Mouse (Mus musculus) adrenal gland, postnatal 36 days (tissue): ENCODE measurements around the gene Avil. TPM values are rescaled to one million over a fixed set of nuclear protein-coding genes. Genes with fewer than 3 reads are reported as not detected.
A peak's percentile ranks its signal among the peaks of the same experiment; 100 is the strongest.

Source experiments
- DNase-seq, 2 experiments: peaks; one replicate each; pipeline ENCODE4 v3.0.0; 2021; ENCODE audit warnings: mixed read lengths in 1 of 2
- total RNA-seq, 2 experiments: library from RNA; stranded (reverse); gene quantifications; 2 replicates each; pipeline ENCODE4 v1.2.3; 2021

The Avil gene
- total RNA-seq, 2 experiments from 2014 or later = 2.7 to 4.5 TPM

GRCm38 (mm10) chr10:126980933-126981530 lies 19.5 kb upstream of the Avil start:
- DNase-seq = peak in 1 of 2 experiments; percentile 35

GRCm38 (mm10) chr10:126981746-126982145 lies 18.8 kb upstream of the Avil start:
- DNase-seq = peak in 1 of 2 experiments; percentile 50

GRCm38 (mm10) chr10:126983193-126983725 lies 17.2 kb upstream of the Avil start:
- DNase-seq = no peak

GRCm38 (mm10) chr10:126984189-126985004 lies 16.1 kb upstream of the Avil start:
- peak in 1 of 2 experiments; percentile 58 for DNase-seq

GRCm38 (mm10) chr10:126985127-126985526 lies 15.4 kb upstream of the Avil start:
- DNase-seq = no peak

GRCm38 (mm10) chr10:126985579-126985978 lies 14.9 kb upstream of the Avil start:
- DNase-seq = no peak

GRCm38 (mm10) chr10:126986541-126986961 lies 14.0 kb upstream of the Avil start:
- DNase-seq = peak; percentile 88 to 90

- peak in 1 of 2 experiments; percentile 62 for DNase-seq
Observed at GRCm38 (mm10) chr10:126987183-126988118, 13.1 kb upstream of the Avil start.

GRCm38 (mm10) chr10:126988513-126989165 lies 11.9 kb upstream of the Avil start:
- DNase-seq = no peak

- peak; percentile 92 for DNase-seq
Observed at GRCm38 (mm10) chr10:126990313-126991056, 10.0 kb upstream of the Avil start.

GRCm38 (mm10) chr10:126991676-126992075 lies 8.8 kb upstream of the Avil start:
- no peak for DNase-seq

GRCm38 (mm10) chr10:126993621-126994020 lies 6.9 kb upstream of the Avil start:
- no peak for DNase-seq

- DNase-seq = no peak
Observed at GRCm38 (mm10) chr10:126997340-126998113, 3.0 kb upstream of the Avil start.

- DNase-seq = no peak
Observed at GRCm38 (mm10) chr10:127001297-127001696, 788 bp downstream of the Avil start.

- no peak for DNase-seq
Observed at GRCm38 (mm10) chr10:127002056-127002455, 1.5 kb downstream of the Avil start.

GRCm38 (mm10) chr10:127002765-127003164 lies 2.3 kb downstream of the Avil start:
- DNase-seq = no peak

GRCm38 (mm10) chr10:127003334-127003733 lies 2.8 kb downstream of the Avil start:
- peak; percentile 79 to 84 for DNase-seq

GRCm38 (mm10) chr10:127003806-127004205 lies 3.3 kb downstream of the Avil start:
- peak in 1 of 2 experiments; percentile 36 for DNase-seq

- no peak for DNase-seq
Observed at GRCm38 (mm10) chr10:127016488-127016887, 16.0 kb downstream of the Avil start.

GRCm38 (mm10) chr10:127017071-127017470 lies 16.6 kb downstream of the Avil start:
- no peak for DNase-seq
